Mouse (Mus musculus) small intestine, adult 2 months (tissue): ENCODE measurements around the gene Gabrb1.
A peak's percentile ranks its signal among the peaks of the same experiment; 100 is the strongest.

Experiments
- CTCF ChIP-seq: fragments of 200-500 bp; IDR thresholded peaks from 2 replicates; pipeline ENCODE4 v1.5.1; 2012; ENCODE audit warnings: low read depth, mild to moderate bottlenecking, control low read depth, inconsistent platforms, low read length, moderate library complexity, mixed read lengths; ENCODE audit not compliant: insufficient replicate concordance, insufficient read length; ENCODE audit errors: extremely low read depth
- POLR2A ChIP-seq: fragments of 200-500 bp; IDR thresholded peaks from 2 replicates; pipeline ENCODE4 v1.6.1; 2012; ENCODE audit warnings: low read depth, mild to moderate bottlenecking, control low read depth, inconsistent platforms, low read length, moderate library complexity

- peak; percentile 32; the same call in 1 of the 2 replicates for TF ChIP-seq CTCF
- TF ChIP-seq POLR2A = no peak
These were observed 514.8 kb downstream of the Gabrb1 start for GRCm38 (mm10) chr5:72172675-72173074.
